Mouse (Mus musculus) cerebellum, adult 9-11 months (tissue): ENCODE data around the gene Dcun1d1.

Source experiments
- DNase-seq: peaks from one replicate; pipeline ENCODE4 v3.0.0; 2022

The Dcun1d1 gene

GRCm38 (mm10) chr3:35929831-35930230 lies 7.4 kb downstream of the Dcun1d1 start:
- no peak for DNase-seq

- DNase-seq, result no peak
These were observed 7.8 kb downstream of the Dcun1d1 start for GRCm38 (mm10) chr3:35929406-35929805.

GRCm38 (mm10) chr3:35925852-35926251 lies 11.4 kb downstream of the Dcun1d1 start:
- DNase-seq, result no peak

GRCm38 (mm10) chr3:35924007-35924406 lies 13.2 kb downstream of the Dcun1d1 start:
- no peak for DNase-seq

- DNase-seq, result no peak
These were observed 13.8 kb downstream of the Dcun1d1 start for GRCm38 (mm10) chr3:35923495-35923894.

- no peak for DNase-seq
These were observed 14.7 kb downstream of the Dcun1d1 start for GRCm38 (mm10) chr3:35922522-35922921.

- no peak for DNase-seq
These were observed 19.0 kb downstream of the Dcun1d1 start for GRCm38 (mm10) chr3:35918229-35918628.

GRCm38 (mm10) chr3:35908982-35909680 lies 28.1 kb downstream of the Dcun1d1 start:
- no peak for DNase-seq

- no peak for DNase-seq
These were observed 36.6 kb downstream of the Dcun1d1 start for GRCm38 (mm10) chr3:35900555-35901204.

- no peak for DNase-seq
These were observed 38.1 kb downstream of the Dcun1d1 start for GRCm38 (mm10) chr3:35899109-35899508.

GRCm38 (mm10) chr3:35897900-35898299 lies 39.3 kb downstream of the Dcun1d1 start:
- DNase-seq, result no peak

- no peak for DNase-seq
These were observed 44.1 kb downstream of the Dcun1d1 start for GRCm38 (mm10) chr3:35893156-35893555.

- no peak for DNase-seq
These were observed 46.1 kb downstream of the Dcun1d1 start for GRCm38 (mm10) chr3:35891123-35891522.

- DNase-seq, result no peak
These were observed 47.7 kb downstream of the Dcun1d1 start for GRCm38 (mm10) chr3:35889531-35889930.

GRCm38 (mm10) chr3:35883267-35883666 lies 54.0 kb downstream of the Dcun1d1 start:
- DNase-seq, result no peak

- DNase-seq, result no peak
These were observed 87.9 kb downstream of the Dcun1d1 start for GRCm38 (mm10) chr3:35849326-35849725.
